Mouse (Mus musculus) testis, postnatal 14 days (tissue): ENCODE measurements around the gene Srd5a1.
"Not testable (repeated sequence)": the region's sequence is repeated elsewhere in the genome, so short reads cannot be mapped to it uniquely, and the experiment has no call there.

ENCODE experiments used
- DNase-seq: peaks from one replicate; pipeline ENCODE4 v3.0.0; 2021; ENCODE audit warnings: low spot score

Gene Srd5a1

GRCm38 (mm10) chr13:69611398-69612174 lies at the start of gene Srd5a1:
Gene Srd5a1 (minus strand): TSS chr13:69611442.
- DNase-seq: peak; percentile 99

GRCm38 (mm10) chr13:69654508-69654907 lies 43.3 kb upstream of the Srd5a1 start:
- no peak for DNase-seq

GRCm38 (mm10) chr13:69646481-69646880 lies 35.2 kb upstream of the Srd5a1 start:
- no peak for DNase-seq

GRCm38 (mm10) chr13:69645694-69646423 lies 34.6 kb upstream of the Srd5a1 start:
- DNase-seq: no peak

- no peak for DNase-seq
Measured at GRCm38 (mm10) chr13:69644427-69645166, 33.4 kb upstream of the Srd5a1 start.

GRCm38 (mm10) chr13:69643937-69644336 lies 32.7 kb upstream of the Srd5a1 start:
- DNase-seq: no peak

- DNase-seq: no peak
Measured at GRCm38 (mm10) chr13:69642656-69643216, 31.5 kb upstream of the Srd5a1 start.

GRCm38 (mm10) chr13:69641017-69641416 lies 29.8 kb upstream of the Srd5a1 start:
- no peak for DNase-seq

GRCm38 (mm10) chr13:69640541-69640940 lies 29.3 kb upstream of the Srd5a1 start:
- no peak for DNase-seq

- DNase-seq: no peak
Measured at GRCm38 (mm10) chr13:69640126-69640525, 28.9 kb upstream of the Srd5a1 start.

- DNase-seq: no peak
Measured at GRCm38 (mm10) chr13:69639251-69639650, 28.0 kb upstream of the Srd5a1 start.

- no peak for DNase-seq
Measured at GRCm38 (mm10) chr13:69638108-69638626, 26.9 kb upstream of the Srd5a1 start.

- DNase-seq: no peak
Measured at GRCm38 (mm10) chr13:69637657-69638056, 26.4 kb upstream of the Srd5a1 start.

- DNase-seq: no peak
Measured at GRCm38 (mm10) chr13:69636816-69637215, 25.6 kb upstream of the Srd5a1 start.

GRCm38 (mm10) chr13:69636375-69636774 lies 25.1 kb upstream of the Srd5a1 start:
- DNase-seq: no peak

- DNase-seq: not testable (repeated sequence)
Measured at GRCm38 (mm10) chr13:69635836-69636235, 24.6 kb upstream of the Srd5a1 start.

GRCm38 (mm10) chr13:69633988-69634387 lies 22.7 kb upstream of the Srd5a1 start:
- DNase-seq: no peak

GRCm38 (mm10) chr13:69633551-69633950 lies 22.3 kb upstream of the Srd5a1 start:
- DNase-seq: no peak

- DNase-seq: no peak
Measured at GRCm38 (mm10) chr13:69631659-69632058, 20.4 kb upstream of the Srd5a1 start.

GRCm38 (mm10) chr13:69631111-69631510 lies 19.9 kb upstream of the Srd5a1 start:
- DNase-seq: no peak

GRCm38 (mm10) chr13:69630576-69630975 lies 19.3 kb upstream of the Srd5a1 start:
- no peak for DNase-seq

GRCm38 (mm10) chr13:69627941-69628340 lies 16.7 kb upstream of the Srd5a1 start:
- DNase-seq: no peak
